Comparison of ENCODE assay signal across 22 mouse cellular contexts in the genomic region with DNA sequence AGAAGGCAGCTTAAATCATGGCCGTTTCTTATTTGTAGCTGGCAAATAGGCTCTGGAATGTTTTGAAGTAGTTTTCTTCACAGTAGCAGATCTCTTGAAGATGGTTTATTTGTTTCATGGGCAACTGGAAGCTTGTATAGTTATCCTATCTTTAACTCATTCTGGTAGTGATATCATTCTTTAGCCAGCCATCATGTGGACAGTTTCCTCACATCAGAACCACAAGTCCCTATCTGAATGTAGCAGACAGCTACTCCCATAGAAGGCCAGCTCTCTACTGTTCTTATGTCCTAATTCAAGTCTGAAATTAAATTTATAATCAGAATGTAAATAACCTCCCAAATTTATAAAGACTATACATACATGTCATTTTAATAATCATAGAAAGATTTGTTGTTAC.
DNase-seq lines count a peak whose midpoint lies in the region; ATAC-seq and TF ChIP-seq lines count a peak whose summit lies in the region.
"Had no signal": no experiment of that assay in that cellular context is flagged by ENCODE, and none has a peak within 500 bp of the region (broad histone marks: within the 10 kb centered on the region; RNA-seq: fewer than 3 reads in every experiment).

No protein-coding gene starts in this region.

- no peak for TF ChIP-seq CTCF in liver, postnatal 0 days (IDR thresholded peaks at IDR 0.05; ENCODE audit: low read depth)

- no peaks in the 10 kb centered on the region for H3K27me3 ChIP-seq in liver, embryonic 11.5 days (replicated peaks; ENCODE audit: control insufficient read depth, insufficient read depth, low read length)
- no peaks in the 10 kb centered on the region for H3K27me3 ChIP-seq in liver, embryonic 13.5 days
- no peaks in the 10 kb centered on the region for H3K27me3 ChIP-seq in liver, postnatal 0 days (ENCODE audit: insufficient read depth, low read length)
- no peaks in the 10 kb centered on the region for H3K27me3 ChIP-seq in forebrain, embryonic 16.5 days (replicated peaks; ENCODE audit: control insufficient read depth, insufficient read depth, low read length)
- H3K27me3 ChIP-seq: CH12.LX; embryonic facial prominence, embryonic 12.5 days; forebrain, embryonic 13.5 days; forebrain, embryonic 15.5 days had no signal

- no peaks in the 10 kb centered on the region for H3K9me3 ChIP-seq in liver, embryonic 11.5 days (ENCODE audit: control insufficient read depth, low read length)
- no peaks in the 10 kb centered on the region for H3K9me3 ChIP-seq in liver, embryonic 13.5 days (replicated peaks)
- H3K9me3 ChIP-seq in liver, postnatal 0 days (ENCODE audit: low read length) = no peaks in the 10 kb centered on the region
- H3K9me3 ChIP-seq in forebrain, embryonic 16.5 days (ENCODE audit: control insufficient read depth, low read length) = no peaks in the 10 kb centered on the region; the same call in 1 of the 2 replicates
- H3K9me3 ChIP-seq: embryonic facial prominence, embryonic 10.5 days; embryonic facial prominence, embryonic 12.5 days; forebrain, embryonic 13.5 days; forebrain, embryonic 15.5 days; G1E had no signal

- peak; percentile 65 for ATAC-seq in liver, embryonic 11.5 days (replicated peaks; ENCODE audit: low FRiP score)
- ATAC-seq in liver, embryonic 13.5 days (ENCODE audit: low read depth) = peak; percentile 65; the same call in 1 of the 2 replicates
- ATAC-seq in liver, postnatal 0 days = no peak
- no peak for ATAC-seq in forebrain, embryonic 16.5 days
- ATAC-seq: CD4-positive, CD25-positive, alpha-beta regulatory T cell, adult 4 months; forebrain, embryonic 13.5 days; forebrain, embryonic 15.5 days had no signal

- H3K36me3 ChIP-seq in liver, embryonic 11.5 days (ENCODE audit: control insufficient read depth, insufficient read depth, low read length) = no peaks in the 10 kb centered on the region
- H3K36me3 ChIP-seq in liver, embryonic 13.5 days = no peaks in the 10 kb centered on the region
- H3K36me3 ChIP-seq in liver, postnatal 0 days (replicated peaks; ENCODE audit: insufficient read depth, low read length) = no peaks in the 10 kb centered on the region
- no peaks in the 10 kb centered on the region for H3K36me3 ChIP-seq in forebrain, embryonic 16.5 days (ENCODE audit: control insufficient read depth, insufficient read depth)
- H3K36me3 ChIP-seq: embryonic facial prominence, embryonic 10.5 days; embryonic facial prominence, embryonic 12.5 days; forebrain, embryonic 15.5 days; G1E had no signal

- H3K4me1 ChIP-seq in liver, embryonic 11.5 days (replicated peaks; ENCODE audit: control insufficient read depth, insufficient read depth, low read length) = no peaks in the 10 kb centered on the region
- no peaks in the 10 kb centered on the region for H3K4me1 ChIP-seq in liver, embryonic 13.5 days (replicated peaks)
- H3K4me1 ChIP-seq in liver, postnatal 0 days (ENCODE audit: insufficient read depth) = no peaks in the 10 kb centered on the region
- no peaks in the 10 kb centered on the region for H3K4me1 ChIP-seq in forebrain, embryonic 16.5 days (replicated peaks; ENCODE audit: control insufficient read depth, insufficient read depth, low read length)
- H3K4me1 ChIP-seq: forebrain, embryonic 13.5 days; forebrain, embryonic 15.5 days had no signal

- no peak overlapping the region for H3K4me3 ChIP-seq in liver, embryonic 11.5 days (ENCODE audit: low read depth, low read length)
- H3K4me3 ChIP-seq in liver, embryonic 13.5 days (replicated peaks) = no peak overlapping the region
- no peak overlapping the region for H3K4me3 ChIP-seq in liver, postnatal 0 days (ENCODE audit: low read depth, low read length)
- no peak overlapping the region for H3K4me3 ChIP-seq in forebrain, embryonic 16.5 days (replicated peaks; ENCODE audit: low read length)
- H3K4me3 ChIP-seq: embryonic facial prominence, embryonic 10.5 days; embryonic facial prominence, embryonic 12.5 days; forebrain, embryonic 13.5 days; forebrain, embryonic 15.5 days had no signal

- DNase-seq in liver, embryonic 11.5 days (ENCODE audit: low spot score) = no peak
- DNase-seq in liver = no peak
- no peak for DNase-seq in liver, embryonic 13.5 days
- no peak for DNase-seq in liver, postnatal 0 days
- no peak for DNase-seq in retina, postnatal 1 day
- DNase-seq: adrenal gland, adult 2 months; adrenal gland, postnatal 10 days; adrenal gland, postnatal 25 days; B cell, adult 2 months; cerebellum, adult 11-12 months; cerebellum, adult 2 months; cerebellum, adult 9-10 months; cerebellum, postnatal 10 days; cerebellum, postnatal 25 days had no signal

- H3K27ac ChIP-seq in liver, embryonic 11.5 days (ENCODE audit: low read depth, low read length) = no peak overlapping the region
- H3K27ac ChIP-seq in liver, embryonic 13.5 days = no peak overlapping the region
- H3K27ac ChIP-seq in liver, postnatal 0 days (ENCODE audit: low read depth) = no peak overlapping the region
- no peak overlapping the region for H3K27ac ChIP-seq in forebrain, embryonic 16.5 days (ENCODE audit: low read length)
- H3K27ac ChIP-seq: embryonic facial prominence, embryonic 10.5 days; embryonic facial prominence, embryonic 12.5 days; forebrain, embryonic 13.5 days; forebrain, embryonic 15.5 days had no signal

- TF ChIP-seq EP300 in liver, postnatal 0 days (IDR thresholded peaks at IDR 0.05; ENCODE audit: low read depth) = 0 out of 2 replicates have a peak, but pooled peaks have one; percentile 18

- H3K4me2 ChIP-seq in liver, embryonic 11.5 days = no peak overlapping the region
- H3K4me2 ChIP-seq in liver, embryonic 13.5 days = no peak overlapping the region
- H3K4me2 ChIP-seq in liver, postnatal 0 days (ENCODE audit: low read depth, low read length) = no peak overlapping the region
- H3K4me2 ChIP-seq in forebrain, embryonic 16.5 days (ENCODE audit: low read length) = no peak overlapping the region
- H3K4me2 ChIP-seq: embryonic facial prominence, embryonic 12.5 days; forebrain, embryonic 13.5 days; forebrain, embryonic 15.5 days had no signal

- 90% methylated on average over 1 of the region's 1 CpGs for WGBS in liver, embryonic 11.5 days
- 66% methylated on average over 1 of the region's 1 CpGs for WGBS in liver, embryonic 13.5 days (ENCODE audit: insufficient replicate concordance)
- WGBS in liver, postnatal 0 days (ENCODE audit: insufficient replicate concordance) = 79% methylated on average over 1 of the region's 1 CpGs
- WGBS in forebrain, embryonic 16.5 days = 95% methylated on average over 1 of the region's 1 CpGs

- no peak overlapping the region for H3K9ac ChIP-seq in liver, embryonic 11.5 days (ENCODE audit: low read depth, low read length)
- H3K9ac ChIP-seq in liver, embryonic 13.5 days = no peak overlapping the region
- no peak overlapping the region for H3K9ac ChIP-seq in liver, postnatal 0 days (replicated peaks)
- H3K9ac ChIP-seq in forebrain, embryonic 16.5 days (replicated peaks; ENCODE audit: low read depth, low read length) = no peak overlapping the region
- H3K9ac ChIP-seq: embryonic facial prominence, embryonic 12.5 days; forebrain, embryonic 13.5 days; forebrain, embryonic 15.5 days had no signal

Comparison
In these comparisons a context has a peak if more than half of its experiments do, and no peak if none do; other contexts are left out.
1. ATAC-seq: peak in liver, embryonic 11.5 days (single experiment) and liver, embryonic 13.5 days (single experiment); none in liver, postnatal 0 days (single experiment) and forebrain, embryonic 16.5 days (single experiment).